Mouse (Mus musculus): ENCODE measurements around the gene Nos3. TPM values are rescaled to one million over a fixed set of nuclear protein-coding genes. Genes with fewer than 3 reads are reported as not detected.
A peak's percentile ranks its signal among the peaks of the same experiment; 100 is the strongest.
"Not testable (repeated sequence)": the region's sequence is repeated elsewhere in the genome, so short reads cannot be mapped to it uniquely, and the experiment has no call there.

The Nos3 gene
- polyA plus RNA-seq, 1 experiment from 2014 or later, result 8.6 TPM

GRCm38 (mm10) chr5:24396254-24396653, 31.6 kb downstream of the Nos3 start:
- H3K9ac ChIP-seq (ENCODE audit: low read depth, low read length); H3K27ac ChIP-seq (ENCODE audit: low read depth, low read length); ATAC-seq; H3K36me3 ChIP-seq (ENCODE audit: control insufficient read depth, insufficient read depth, low read length); H3K4me2 ChIP-seq (ENCODE audit: low read length); H3K9me3 ChIP-seq (ENCODE audit: control insufficient read depth, low read length); H3K4me1 ChIP-seq (ENCODE audit: control insufficient read depth, insufficient read depth, low read depth, low read length); H3K27me3 ChIP-seq (replicated peaks; ENCODE audit: control insufficient read depth, insufficient read depth, low read length); H3K4me3 ChIP-seq (ENCODE audit: low read length): not testable (repeated sequence)
- 90% methylated on average over 6 of the region's 6 CpGs for WGBS

DNA sequence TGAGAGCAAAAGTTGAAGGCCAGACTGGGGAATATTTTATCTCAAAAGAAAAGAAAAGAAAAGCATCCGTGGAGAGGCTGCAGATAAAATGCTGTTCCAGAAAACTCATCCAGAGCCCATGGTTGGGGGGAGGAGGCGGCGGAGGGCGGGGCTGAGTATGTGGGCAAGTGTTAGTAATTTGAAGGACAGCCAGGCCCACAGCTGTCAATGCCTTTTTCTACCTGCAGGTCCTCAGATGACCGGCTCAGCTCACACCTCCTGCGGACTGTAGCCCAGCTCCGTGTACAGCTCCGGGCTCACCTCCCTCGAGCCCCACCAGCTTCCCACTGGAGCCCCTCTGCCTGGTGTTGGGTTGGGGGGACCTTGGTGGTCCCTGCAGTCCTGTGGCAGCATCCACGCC, 35.1 kb downstream of the Nos3 start:
- WGBS, result 93% methylated on average over 10 of the region's 10 CpGs
- H3K36me3 ChIP-seq (ENCODE audit: control insufficient read depth, insufficient read depth, low read length), result peaks cover 4% of the 10 kb centered on the region

DNA sequence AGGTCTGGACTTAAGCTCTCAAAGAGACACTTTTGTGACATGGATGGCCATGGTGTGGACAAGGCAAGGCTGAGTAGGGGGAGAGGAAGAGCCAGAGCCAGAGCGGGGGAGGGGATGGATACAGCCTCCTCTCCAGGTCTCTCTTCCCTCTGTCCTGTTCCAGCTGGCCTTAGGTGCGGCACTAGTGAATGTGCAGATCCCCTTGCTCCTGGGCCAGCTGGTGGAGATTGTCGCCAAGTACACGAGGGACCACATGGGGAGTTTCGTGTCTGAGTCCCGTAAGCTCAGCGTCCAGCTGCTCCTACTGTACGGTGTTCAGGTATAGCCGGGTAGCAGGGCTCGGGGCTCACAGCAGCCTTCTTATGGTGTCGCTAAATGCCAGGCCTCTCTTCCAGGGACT, 35.8 kb downstream of the Nos3 start:
- Histone ChIP-seq H3K27ac (ENCODE audit: low read depth, low read length) (no peak overlapping the region), H3K4me3 (ENCODE audit: low read length) (no peak overlapping the region), H3K4me2 (ENCODE audit: low read length) (no peak overlapping the region), H3K36me3 (ENCODE audit: control insufficient read depth, insufficient read depth, low read length) (peaks cover 4% of the 10 kb centered on the region), H3K9me3 (ENCODE audit: control insufficient read depth, low read length) (no peaks in the 10 kb centered on the region), H3K4me1 (ENCODE audit: control insufficient read depth, insufficient read depth, low read depth, low read length) (no peaks in the 10 kb centered on the region; the same call in 1 of the 2 replicates), H3K27me3 (replicated peaks; ENCODE audit: control insufficient read depth, insufficient read depth, low read length) (no peaks in the 10 kb centered on the region), H3K9ac (ENCODE audit: low read depth, low read length) (no peak overlapping the region)
- 82% methylated on average over 11 of the region's 11 CpGs for WGBS
- no peak for ATAC-seq

More for the DNA sequence above, 35.1 kb downstream of the Nos3 start:
- H3K4me3 ChIP-seq (ENCODE audit: low read length), result no peak overlapping the region
- no peaks in the 10 kb centered on the region; the same call in 1 of the 2 replicates for H3K4me1 ChIP-seq (ENCODE audit: control insufficient read depth, insufficient read depth, low read depth, low read length)
- H3K9me3 ChIP-seq (ENCODE audit: control insufficient read depth, low read length), result no peaks in the 10 kb centered on the region
- ATAC-seq, result no peak
- no peaks in the 10 kb centered on the region for H3K27me3 ChIP-seq (replicated peaks; ENCODE audit: control insufficient read depth, insufficient read depth, low read length)
- H3K9ac ChIP-seq (ENCODE audit: low read depth, low read length), result no peak overlapping the region
- H3K27ac ChIP-seq (ENCODE audit: low read depth, low read length), result no peak overlapping the region
- no peak overlapping the region for H3K4me2 ChIP-seq (ENCODE audit: low read length)

DNA sequence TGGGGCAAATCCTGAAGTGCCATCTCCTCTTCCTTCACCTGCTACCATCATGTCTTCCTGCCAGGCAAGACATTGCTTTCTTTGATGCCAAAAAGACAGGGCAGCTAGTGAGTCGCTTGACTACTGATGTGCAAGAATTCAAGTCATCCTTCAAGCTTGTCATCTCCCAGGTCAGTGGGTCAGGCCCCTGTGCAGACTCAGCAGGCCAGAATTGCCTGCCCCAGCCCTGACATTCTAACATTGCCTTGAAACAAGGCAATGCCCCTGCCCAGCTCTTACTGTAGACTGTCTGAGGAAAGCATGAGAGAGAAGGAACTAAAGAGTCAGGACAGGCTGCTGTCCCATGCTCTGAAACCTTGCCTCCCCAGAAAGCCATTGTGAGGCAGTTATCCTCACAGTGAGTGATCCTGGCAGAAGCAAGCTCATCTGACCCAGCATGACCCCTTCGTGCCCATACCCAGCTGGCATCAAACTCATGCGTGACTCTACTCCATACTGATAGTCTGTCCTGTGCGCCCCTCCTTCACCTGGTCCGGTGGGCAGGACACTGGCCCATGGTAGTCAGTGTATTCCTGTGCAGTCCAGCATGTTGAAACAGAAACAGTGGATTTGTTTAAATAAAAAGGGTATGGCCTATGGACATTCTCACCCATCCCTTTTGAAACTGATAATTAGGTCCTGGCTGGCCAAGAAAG, 36.4 kb downstream of the Nos3 start:
- Histone ChIP-seq H3K9me3 (ENCODE audit: control insufficient read depth, low read length) (no peaks in the 10 kb centered on the region), H3K9ac (ENCODE audit: low read depth, low read length) (no peak overlapping the region), H3K27ac (ENCODE audit: low read depth, low read length) (no peak overlapping the region), H3K36me3 (ENCODE audit: control insufficient read depth, insufficient read depth, low read length) (peaks cover 4% of the 10 kb centered on the region), H3K4me3 (ENCODE audit: low read length) (no peak overlapping the region), H3K4me2 (ENCODE audit: low read length) (no peak overlapping the region), H3K27me3 (replicated peaks; ENCODE audit: control insufficient read depth, insufficient read depth, low read length) (no peaks in the 10 kb centered on the region), H3K4me1 (ENCODE audit: control insufficient read depth, insufficient read depth, low read depth, low read length) (no peaks in the 10 kb centered on the region; the same call in 1 of the 2 replicates)
- ATAC-seq, result no peak
- 88% methylated on average over 5 of the region's 5 CpGs for WGBS

- H3K27ac ChIP-seq (ENCODE audit: low read depth, low read length), result no peak overlapping the region
- H3K36me3 ChIP-seq (ENCODE audit: control insufficient read depth, insufficient read depth, low read length), result peaks cover 4% of the 10 kb centered on the region
- no peaks in the 10 kb centered on the region; the same call in 1 of the 2 replicates for H3K4me1 ChIP-seq (ENCODE audit: control insufficient read depth, insufficient read depth, low read depth, low read length)
- no peak overlapping the region for H3K4me2 ChIP-seq (ENCODE audit: low read length)
- H3K9ac ChIP-seq (ENCODE audit: low read depth, low read length), result no peak overlapping the region
- H3K27me3 ChIP-seq (replicated peaks; ENCODE audit: control insufficient read depth, insufficient read depth, low read length), result no peaks in the 10 kb centered on the region
- 51% methylated on average over 9 of the region's 9 CpGs for WGBS
- no peaks in the 10 kb centered on the region for H3K9me3 ChIP-seq (ENCODE audit: control insufficient read depth, low read length)
- peak; percentile 70 for ATAC-seq
- H3K4me3 ChIP-seq (ENCODE audit: low read length), result no peak overlapping the region
Observed at GRCm38 (mm10) chr5:24401969-24402368, 37.4 kb downstream of the Nos3 start.

DNA sequence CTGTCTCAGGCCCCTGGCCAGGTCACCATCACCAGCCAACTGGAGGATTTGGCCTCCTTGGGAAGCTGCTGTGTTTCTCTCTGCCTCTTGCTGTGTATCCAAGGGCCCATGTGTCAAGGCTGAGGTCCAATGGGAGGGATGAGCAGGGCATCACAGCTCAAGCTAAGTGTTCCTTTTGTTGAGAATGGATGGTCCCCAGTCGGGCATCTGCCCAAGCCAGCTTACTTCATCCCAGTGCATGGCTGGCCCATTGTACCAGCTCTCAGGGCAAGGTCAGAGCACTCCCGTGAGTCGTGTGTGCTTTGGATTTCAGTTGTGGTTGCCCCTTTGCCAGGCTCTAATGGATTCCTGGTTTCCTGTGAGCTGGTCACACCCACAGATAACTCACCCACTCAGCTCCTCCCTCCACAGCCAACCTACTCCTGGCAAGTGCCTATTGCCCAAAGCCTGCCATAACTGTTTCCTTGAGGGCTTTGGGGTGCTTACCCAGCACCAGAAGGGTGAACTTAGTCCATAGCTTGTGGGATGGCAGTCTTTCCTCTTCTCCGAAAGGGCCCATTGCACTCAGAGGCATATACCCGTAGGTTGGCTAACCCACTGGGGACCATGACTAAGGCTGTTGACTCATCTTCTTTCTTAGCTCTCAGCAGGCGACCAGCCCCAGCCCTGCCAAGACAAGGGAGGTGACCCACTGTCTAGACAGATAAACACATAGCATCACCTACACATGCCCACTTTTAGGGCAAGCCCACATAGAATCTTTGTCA, 40.2 kb downstream of the Nos3 start:
- ATAC-seq, result no peak
- no peak overlapping the region for H3K4me2 ChIP-seq (ENCODE audit: low read length)
- H3K27ac ChIP-seq (ENCODE audit: low read depth, low read length), result no peak overlapping the region
- no peak overlapping the region for H3K9ac ChIP-seq (ENCODE audit: low read depth, low read length)
- H3K9me3 ChIP-seq (ENCODE audit: control insufficient read depth, low read length), result no peaks in the 10 kb centered on the region
- H3K36me3 ChIP-seq (ENCODE audit: control insufficient read depth, insufficient read depth, low read length), result peaks cover 4% of the 10 kb centered on the region
- H3K4me3 ChIP-seq (ENCODE audit: low read length), result no peak overlapping the region
- no peaks in the 10 kb centered on the region for H3K27me3 ChIP-seq (replicated peaks; ENCODE audit: control insufficient read depth, insufficient read depth, low read length)
- H3K4me1 ChIP-seq (ENCODE audit: control insufficient read depth, insufficient read depth, low read depth, low read length), result no peaks in the 10 kb centered on the region; the same call in 1 of the 2 replicates
- WGBS, result 86% methylated on average over 6 of the region's 6 CpGs

DNA sequence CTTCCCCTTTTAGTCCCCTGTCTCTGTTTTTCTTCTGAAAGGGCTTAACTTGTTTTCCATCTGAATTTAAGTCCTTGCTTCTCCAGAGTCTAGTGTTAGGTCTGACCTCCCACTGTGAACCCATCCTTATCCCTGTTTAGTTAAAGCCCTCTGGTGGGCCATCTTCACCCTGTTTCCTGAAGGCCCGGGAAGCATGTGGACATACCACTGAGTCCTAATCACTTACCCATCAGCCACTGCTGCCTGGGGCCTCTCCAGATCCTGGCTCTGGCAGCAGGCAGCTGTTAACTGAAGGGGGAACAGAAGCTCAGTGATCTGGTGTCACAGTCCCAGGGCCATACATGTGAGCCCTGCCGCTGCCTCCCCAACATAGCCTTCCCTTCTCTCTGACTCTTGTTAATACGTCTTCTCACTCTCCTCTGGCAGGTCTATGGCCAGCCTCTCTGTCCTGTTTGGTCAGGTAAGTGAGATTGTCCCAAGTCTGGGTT, 40.8 kb downstream of the Nos3 start:
- no peak for ATAC-seq
- Histone ChIP-seq H3K4me1 (ENCODE audit: control insufficient read depth, insufficient read depth, low read depth, low read length) (no peaks in the 10 kb centered on the region; the same call in 1 of the 2 replicates), H3K9ac (ENCODE audit: low read depth, low read length) (no peak overlapping the region), H3K27me3 (replicated peaks; ENCODE audit: control insufficient read depth, insufficient read depth, low read length) (no peaks in the 10 kb centered on the region), H3K9me3 (ENCODE audit: control insufficient read depth, low read length) (no peaks in the 10 kb centered on the region), H3K4me3 (ENCODE audit: low read length) (no peak overlapping the region), H3K27ac (ENCODE audit: low read depth, low read length) (no peak overlapping the region), H3K4me2 (ENCODE audit: low read length) (no peak overlapping the region), H3K36me3 (ENCODE audit: control insufficient read depth, insufficient read depth, low read length) (peaks cover 4% of the 10 kb centered on the region)
- WGBS, result 67% methylated on average over 3 of the region's 3 CpGs

GRCm38 (mm10) chr5:24408651-24409050, 44.0 kb downstream of the Nos3 start:
- Histone ChIP-seq H3K9me3 (ENCODE audit: control insufficient read depth, low read length) (no peaks in the 10 kb centered on the region), H3K36me3 (ENCODE audit: control insufficient read depth, insufficient read depth, low read length) (no peaks in the 10 kb centered on the region; the same call in 1 of the 2 replicates), H3K9ac (ENCODE audit: low read depth, low read length) (no peak overlapping the region), H3K27ac (ENCODE audit: low read depth, low read length) (no peak overlapping the region), H3K4me3 (ENCODE audit: low read length) (no peak overlapping the region), H3K4me1 (ENCODE audit: control insufficient read depth, insufficient read depth, low read depth, low read length) (no peaks in the 10 kb centered on the region), H3K27me3 (replicated peaks; ENCODE audit: control insufficient read depth, insufficient read depth, low read length) (no peaks in the 10 kb centered on the region), H3K4me2 (ENCODE audit: low read length) (no peak overlapping the region)
- 85% methylated on average over 13 of the region's 13 CpGs for WGBS
- no peak for ATAC-seq

- Histone ChIP-seq H3K9ac (ENCODE audit: low read depth, low read length) (no peak overlapping the region), H3K27me3 (replicated peaks; ENCODE audit: control insufficient read depth, insufficient read depth, low read length) (no peaks in the 10 kb centered on the region), H3K9me3 (ENCODE audit: control insufficient read depth, low read length) (no peaks in the 10 kb centered on the region), H3K4me2 (ENCODE audit: low read length) (no peak overlapping the region), H3K4me1 (ENCODE audit: control insufficient read depth, insufficient read depth, low read depth, low read length) (no peaks in the 10 kb centered on the region), H3K27ac (ENCODE audit: low read depth, low read length) (no peak overlapping the region), H3K36me3 (ENCODE audit: control insufficient read depth, insufficient read depth, low read length) (no peaks in the 10 kb centered on the region; the same call in 1 of the 2 replicates), H3K4me3 (ENCODE audit: low read length) (no peak overlapping the region)
- ATAC-seq, result no peak
- WGBS, result 74% methylated on average over 2 of the region's 2 CpGs
Observed at GRCm38 (mm10) chr5:24409466-24409865, 44.9 kb downstream of the Nos3 start.

All from hindbrain, embryonic 16.5 days (tissue).